Mouse (Mus musculus): ENCODE measurements at regions not wholly inside any gene's neighbourhood (a gene's known extent, or its start where the extent isn't known, plus 50 kb on each side); places are given as distances from the start of the nearest gene placed in this dataset.

- intact Hi-C loops (cut with DNase I) = no loop called here
- DNase-seq = no peak
Observed at GRCm38 (mm10) chr5:118352142-118352541, 107.1 kb downstream of the 2410131K14Rik start.

DNA sequence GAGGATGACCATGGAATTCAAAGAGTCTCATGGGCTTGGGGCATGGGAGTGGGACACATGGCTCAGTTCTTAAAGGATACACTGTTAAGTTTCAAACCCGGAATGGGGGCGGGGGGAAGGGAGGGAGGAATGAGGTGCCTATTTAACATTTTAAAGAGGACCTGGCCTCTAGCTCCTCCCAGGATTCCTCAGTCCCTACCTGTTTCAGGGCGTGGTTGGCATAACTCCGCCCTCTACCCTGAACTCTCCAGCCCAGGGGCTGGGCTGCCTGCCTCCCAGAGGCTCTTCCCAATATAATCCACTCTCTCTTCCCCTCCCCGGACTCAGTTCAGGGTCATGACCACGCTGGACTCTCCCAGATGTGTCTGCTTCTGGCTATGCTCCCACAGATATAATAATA, 108.0 kb downstream of the 2410131K14Rik start:
- DNase-seq = no peak
- intact Hi-C loops (cut with DNase I) = no loop called here

GRCm38 (mm10) chr5:118353689-118354088, 108.7 kb downstream of the 2410131K14Rik start:
- intact Hi-C loops (cut with DNase I) = no loop called here
- DNase-seq = no peak

GRCm38 (mm10) chr5:118354127-118354526, 109.1 kb downstream of the 2410131K14Rik start:
- intact Hi-C loops (cut with DNase I) = no loop called here
- no peak for DNase-seq

- intact Hi-C loops (cut with DNase I) = no loop called here
- no peak for DNase-seq
Observed at GRCm38 (mm10) chr5:118354871-118355270, 109.8 kb downstream of the 2410131K14Rik start.

DNA sequence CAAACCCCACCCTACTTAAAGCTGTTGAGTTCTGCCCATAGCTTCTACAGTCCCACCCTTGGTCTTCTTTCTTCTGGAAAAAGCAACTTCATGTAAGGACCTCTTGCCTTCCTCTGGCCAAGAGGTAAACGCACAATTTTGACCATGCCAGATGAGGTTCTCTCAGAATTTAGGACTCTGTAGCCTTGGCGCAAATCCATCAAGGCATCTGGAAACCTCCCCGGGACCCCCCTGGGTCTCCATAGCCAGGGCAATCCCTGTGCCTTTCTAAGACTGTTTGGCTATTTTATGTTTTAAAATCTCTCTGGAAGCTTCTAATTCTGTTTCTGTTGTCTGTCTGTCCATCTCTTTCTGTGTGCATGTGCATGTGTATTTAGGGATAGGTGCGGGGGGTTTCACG, 110.3 kb downstream of the 2410131K14Rik start:
- intact Hi-C loops (cut with DNase I) = no loop called here
- no peak for DNase-seq

- DNase-seq = no peak
- intact Hi-C loops (cut with DNase I) = no loop called here
Observed at GRCm38 (mm10) chr5:118355691-118356337, 110.8 kb downstream of the 2410131K14Rik start.

- intact Hi-C loops (cut with DNase I) = no loop called here
- no peak for DNase-seq
Observed at GRCm38 (mm10) chr5:118359646-118360373, 114.8 kb downstream of the 2410131K14Rik start.

GRCm38 (mm10) chr5:118360374-118361064, 115.5 kb downstream of the 2410131K14Rik start:
- intact Hi-C loops (cut with DNase I) = no loop called here

DNA sequence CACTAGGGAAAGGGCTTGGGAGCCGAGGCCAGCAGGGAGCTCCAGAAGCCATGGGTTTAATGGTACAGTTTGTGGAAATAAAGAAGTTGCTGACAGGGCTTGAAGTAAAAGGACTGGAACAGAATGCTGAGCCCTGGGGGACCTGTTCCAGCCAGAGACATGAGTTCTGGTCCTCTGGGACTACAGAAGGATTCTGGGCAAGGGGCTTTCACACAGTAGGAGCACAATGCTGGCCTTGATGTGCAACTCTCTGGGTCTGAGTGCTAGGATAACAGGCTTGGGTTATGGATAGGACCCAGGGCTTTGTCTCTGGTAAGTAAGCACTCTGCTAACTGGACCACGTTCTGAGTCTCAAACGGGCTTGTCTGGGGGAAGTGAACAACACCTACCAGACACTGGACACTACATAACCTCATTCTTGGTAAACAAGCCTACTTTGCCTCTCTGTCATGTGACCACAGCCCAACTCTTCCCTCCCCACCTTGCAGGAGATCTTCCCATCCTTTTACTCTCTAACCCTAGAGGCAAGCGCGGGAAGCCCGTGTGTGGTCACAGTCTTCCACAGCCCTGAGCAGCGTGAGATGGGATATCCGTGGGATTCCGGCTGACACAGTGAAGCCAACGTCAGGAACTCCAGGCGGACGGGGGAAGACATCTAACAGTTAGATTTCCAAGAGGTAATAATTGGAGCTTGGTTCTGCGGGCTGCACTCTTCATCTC, 116.3 kb downstream of the 2410131K14Rik start:
- no peak for DNase-seq
- intact Hi-C loops (cut with DNase I) = no loop called here

More at GRCm38 (mm10) chr5:118360374-118361064, 115.5 kb downstream of the 2410131K14Rik start:
- no peak for DNase-seq

- intact Hi-C loops (cut with DNase I) = no loop called here
- no peak for DNase-seq
Observed at GRCm38 (mm10) chr5:118361853-118362406, 116.9 kb downstream of the 2410131K14Rik start.

DNA sequence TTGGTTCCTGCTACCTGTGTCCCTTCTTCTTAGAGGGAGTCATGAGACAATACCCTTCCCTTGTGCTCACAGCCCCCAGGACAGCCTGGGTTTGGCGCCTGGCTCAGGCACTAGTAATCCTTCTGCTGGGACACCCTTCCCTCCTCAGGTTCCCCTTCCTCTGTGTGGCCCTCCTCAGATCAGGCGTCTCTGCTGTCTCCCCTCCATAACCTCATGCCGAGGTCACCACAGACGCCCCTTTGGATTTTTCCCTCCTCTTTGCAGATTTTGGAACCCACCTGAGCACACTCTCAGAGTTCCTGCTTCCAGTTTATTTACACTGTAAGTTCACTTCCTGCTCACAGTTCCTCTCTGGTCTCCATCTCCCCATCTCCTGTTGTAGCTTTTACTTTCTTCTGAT, 117.7 kb downstream of the 2410131K14Rik start:
- no peak for DNase-seq
- intact Hi-C loops (cut with DNase I) = no loop called here

GRCm38 (mm10) chr5:118363154-118363553, 118.1 kb downstream of the 2410131K14Rik start:
- DNase-seq = no peak
- intact Hi-C loops (cut with DNase I) = no loop called here

DNA sequence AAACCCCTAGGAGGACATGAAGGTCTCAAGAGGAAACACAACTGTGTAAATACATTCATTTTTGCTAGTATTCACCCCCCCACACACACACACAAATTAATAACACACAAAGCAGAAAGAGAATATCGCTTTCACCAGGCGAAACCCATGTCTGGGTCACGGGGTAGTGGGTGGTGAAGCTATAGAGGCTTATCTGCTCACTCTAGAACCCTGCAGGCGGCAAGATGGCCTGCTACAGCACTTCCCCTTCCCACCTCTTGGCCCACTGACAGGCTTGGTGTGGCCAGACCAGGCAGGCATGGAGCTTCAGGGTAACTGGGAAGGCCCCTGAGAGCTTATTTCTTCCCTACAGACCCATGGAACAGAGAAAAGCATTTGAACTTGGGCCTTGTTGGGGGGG, 119.6 kb downstream of the 2410131K14Rik start:
- intact Hi-C loops (cut with DNase I) = loop anchor here (5.0 kb wide), 1 partner anchor 113 kb away; no protein-coding TSS in a partner anchor
- DNase-seq = no peak

DNA sequence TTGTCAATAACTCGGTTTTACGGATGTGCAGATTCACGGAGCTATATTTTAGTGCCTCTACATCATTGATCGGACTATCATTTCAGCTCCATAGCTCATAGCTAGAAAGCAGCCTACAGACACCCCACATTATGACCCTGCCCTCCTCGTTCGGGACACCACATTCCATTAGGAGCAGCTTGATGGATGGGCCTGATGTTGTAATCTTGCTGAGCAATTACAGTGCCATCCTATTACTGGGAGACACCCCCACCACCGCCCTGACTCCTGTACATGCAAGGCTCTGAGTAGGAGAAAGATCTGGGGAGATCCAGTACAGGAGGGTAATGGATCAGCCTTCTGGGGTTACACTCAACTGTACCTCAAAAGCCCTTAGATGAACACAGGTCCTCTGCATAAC, 120.2 kb downstream of the 2410131K14Rik start:
- intact Hi-C loops (cut with DNase I) = loop anchor here (5.0 kb wide), 1 partner anchor 112 kb away; no protein-coding TSS in a partner anchor
- DNase-seq = no peak

- intact Hi-C loops (cut with DNase I) = loop anchor here (5.0 kb wide), 1 partner anchor 112 kb away; no protein-coding TSS in a partner anchor
- no peak for DNase-seq
Observed at GRCm38 (mm10) chr5:118365651-118366050, 120.6 kb downstream of the 2410131K14Rik start.

DNA sequence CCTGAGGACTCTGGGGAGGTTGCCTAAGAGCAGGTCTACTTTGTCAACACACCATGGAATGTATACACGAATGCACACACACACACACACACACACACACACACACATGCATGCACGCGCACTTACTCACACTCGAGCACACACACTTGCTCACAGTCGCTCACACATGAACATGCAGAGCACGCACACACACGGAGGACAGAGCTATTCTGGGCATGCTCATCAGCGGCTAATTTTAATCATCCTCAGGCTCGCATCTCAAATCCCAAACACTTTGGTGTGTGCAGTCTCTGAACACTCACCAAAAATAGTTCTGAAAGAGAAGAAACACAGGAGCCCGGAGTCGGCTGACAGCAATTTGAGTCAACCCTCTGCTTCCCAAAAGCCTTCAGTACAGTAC, 122.0 kb downstream of the 2410131K14Rik start:
- DNase-seq = no peak

DNA sequence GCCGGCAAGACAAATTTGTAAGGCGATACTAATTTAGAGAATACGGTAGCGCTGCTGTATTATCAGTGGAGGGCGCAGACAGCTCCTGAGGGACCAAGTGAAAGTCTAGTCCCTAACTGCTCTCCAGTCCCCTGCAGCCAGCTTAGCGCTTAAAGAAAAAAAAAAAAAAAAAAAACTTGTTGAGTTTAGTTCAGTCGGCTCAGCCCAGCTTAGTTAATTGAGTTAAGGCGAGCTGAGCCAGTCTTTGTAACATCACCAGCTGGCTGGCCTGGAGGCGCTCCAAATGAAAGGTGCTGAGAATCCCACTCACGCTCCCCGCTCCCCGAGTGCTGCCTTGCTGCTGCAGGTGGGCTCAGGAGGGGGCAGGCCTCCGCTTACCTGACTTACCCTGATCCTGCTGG, 128.6 kb downstream of the 2410131K14Rik start:
- DNase-seq = no peak
- intact Hi-C loops (cut with DNase I) = no loop called here

More for the DNA sequence above, 122.0 kb downstream of the 2410131K14Rik start:
- intact Hi-C loops (cut with DNase I) = loop anchor here (5.0 kb wide), 1 partner anchor 110 kb away; no protein-coding TSS in a partner anchor

- no peak for DNase-seq
- intact Hi-C loops (cut with DNase I) = no loop called here
Observed at GRCm38 (mm10) chr5:118374968-118375367, 129.9 kb downstream of the 2410131K14Rik start.

- intact Hi-C loops (cut with DNase I) = no loop called here
Observed at GRCm38 (mm10) chr5:118375916-118376315, 130.9 kb downstream of the 2410131K14Rik start.

More at GRCm38 (mm10) chr5:118375916-118376315, 130.9 kb downstream of the 2410131K14Rik start:
- DNase-seq = no peak
